Mouse (Mus musculus): ENCODE measurements around the gene Ptpre.
"Not testable (repeated sequence)": the region's sequence is repeated elsewhere in the genome, so short reads cannot be mapped to it uniquely, and the experiment has no call there.

Gene Ptpre

GRCm38 (mm10) chr7:135537341-135537901 lies at the start of gene Ptpre:
Ptpre (plus strand) TSS chr7:135537481.
- peak; percentile 93 for DNase-seq

GRCm38 (mm10) chr7:135488214-135488810 lies 49.0 kb upstream of the Ptpre start:
- peak; percentile 41 for DNase-seq

- no peak for DNase-seq
Observed at GRCm38 (mm10) chr7:135489724-135490499, 47.4 kb upstream of the Ptpre start.

- DNase-seq, result no peak
Observed at GRCm38 (mm10) chr7:135490500-135490886, 46.8 kb upstream of the Ptpre start.

- DNase-seq, result peak; percentile 31
Observed at GRCm38 (mm10) chr7:135495303-135495702, 42.0 kb upstream of the Ptpre start.

GRCm38 (mm10) chr7:135498565-135499186 lies 38.6 kb upstream of the Ptpre start:
- DNase-seq, result no peak

GRCm38 (mm10) chr7:135499403-135499802 lies 37.9 kb upstream of the Ptpre start:
- DNase-seq, result no peak

- not testable (repeated sequence) for DNase-seq
Observed at GRCm38 (mm10) chr7:135506506-135506905, 30.8 kb upstream of the Ptpre start.

- no peak for DNase-seq
Observed at GRCm38 (mm10) chr7:135508602-135509001, 28.7 kb upstream of the Ptpre start.

GRCm38 (mm10) chr7:135509272-135509671 lies 28.0 kb upstream of the Ptpre start:
- no peak for DNase-seq

- no peak for DNase-seq
Observed at GRCm38 (mm10) chr7:135510431-135510830, 26.9 kb upstream of the Ptpre start.

GRCm38 (mm10) chr7:135511723-135512122 lies 25.6 kb upstream of the Ptpre start:
- no peak for DNase-seq

- no peak for DNase-seq
Observed at GRCm38 (mm10) chr7:135517191-135517590, 20.1 kb upstream of the Ptpre start.

GRCm38 (mm10) chr7:135520241-135520640 lies 17.0 kb upstream of the Ptpre start:
- DNase-seq, result no peak

- peak; percentile 69 for DNase-seq
Observed at GRCm38 (mm10) chr7:135521755-135522512, 15.3 kb upstream of the Ptpre start.

GRCm38 (mm10) chr7:135523981-135524380 lies 13.3 kb upstream of the Ptpre start:
- peak; percentile 55 for DNase-seq

- no peak for DNase-seq
Observed at GRCm38 (mm10) chr7:135524424-135524967, 12.8 kb upstream of the Ptpre start.

- peak; percentile 22 for DNase-seq
Observed at GRCm38 (mm10) chr7:135526574-135527152, 10.6 kb upstream of the Ptpre start.

GRCm38 (mm10) chr7:135527169-135527568 lies 10.1 kb upstream of the Ptpre start:
- no peak for DNase-seq

GRCm38 (mm10) chr7:135528515-135528914 lies 8.8 kb upstream of the Ptpre start, which contains the start of gene Clrn3:
Clrn3 (minus strand) TSS chr7:135528654.
- DNase-seq, result peak; percentile 37

GRCm38 (mm10) chr7:135529068-135529467 lies 8.2 kb upstream of the Ptpre start:
- no peak for DNase-seq
